Mouse (Mus musculus): ENCODE data around the gene Efemp2.

The Efemp2 gene

GRCm38 (mm10) chr19:5451766-5452165 is 22.0 kb upstream of the Efemp2 start:
- DNase-seq (ENCODE audit: low spot score), result no peak

- no peak for DNase-seq (ENCODE audit: low spot score)
Measured at GRCm38 (mm10) chr19:5455037-5455436, 18.7 kb upstream of the Efemp2 start.

- no peak for DNase-seq (ENCODE audit: low spot score)
Measured at GRCm38 (mm10) chr19:5455568-5455967, 18.2 kb upstream of the Efemp2 start.

- peak; percentile 42 for DNase-seq (ENCODE audit: low spot score)
Measured at GRCm38 (mm10) chr19:5456241-5456921, 17.4 kb upstream of the Efemp2 start.

GRCm38 (mm10) chr19:5456922-5457745 is 16.6 kb upstream of the Efemp2 start:
- peak; percentile 97 for DNase-seq (ENCODE audit: low spot score)

- no peak for DNase-seq (ENCODE audit: low spot score)
Measured at GRCm38 (mm10) chr19:5457746-5458442, 15.9 kb upstream of the Efemp2 start, which contains the start of gene Ccdc85b. TSS of gene Ccdc85b (minus strand) at chr19:5457894.

- no peak for DNase-seq (ENCODE audit: low spot score)
Measured at GRCm38 (mm10) chr19:5459019-5459418, 14.7 kb upstream of the Efemp2 start.

GRCm38 (mm10) chr19:5459896-5460295 is 13.9 kb upstream of the Efemp2 start:
- no peak for DNase-seq (ENCODE audit: low spot score)

- DNase-seq (ENCODE audit: low spot score), result peak; percentile 88
Measured at GRCm38 (mm10) chr19:5460465-5460911, 13.3 kb upstream of the Efemp2 start, which contains the start of gene Fibp. TSS of gene Fibp (plus strand) at chr19:5460615.

- DNase-seq (ENCODE audit: low spot score), result no peak
Measured at GRCm38 (mm10) chr19:5461411-5461810, 12.3 kb upstream of the Efemp2 start.

GRCm38 (mm10) chr19:5463212-5463611 is 10.5 kb upstream of the Efemp2 start:
- DNase-seq (ENCODE audit: low spot score), result no peak

- DNase-seq (ENCODE audit: low spot score), result peak; percentile 89
Measured at GRCm38 (mm10) chr19:5463791-5464562, 9.8 kb upstream of the Efemp2 start.

- DNase-seq (ENCODE audit: low spot score), result no peak
Measured at GRCm38 (mm10) chr19:5465037-5465436, 8.7 kb upstream of the Efemp2 start.

GRCm38 (mm10) chr19:5466916-5467500 is 6.7 kb upstream of the Efemp2 start:
- DNase-seq (ENCODE audit: low spot score), result no peak

- no peak for DNase-seq (ENCODE audit: low spot score)
Measured at GRCm38 (mm10) chr19:5468374-5468773, 5.4 kb upstream of the Efemp2 start, which contains the start of gene Ctsw. TSS of gene Ctsw (minus strand) at chr19:5468507.

GRCm38 (mm10) chr19:5471846-5472245 is 1.9 kb upstream of the Efemp2 start:
- no peak for DNase-seq (ENCODE audit: low spot score)

GRCm38 (mm10) chr19:5472857-5473256 is 897 bp upstream of the Efemp2 start:
- DNase-seq (ENCODE audit: low spot score), result no peak

GRCm38 (mm10) chr19:5474281-5475068 is 721 bp downstream of the Efemp2 start:
- DNase-seq (ENCODE audit: low spot score), result peak; percentile 62

- no peak for DNase-seq (ENCODE audit: low spot score)
Measured at GRCm38 (mm10) chr19:5475069-5475714, 1.4 kb downstream of the Efemp2 start.

All from embryo, embryonic 10 days (tissue).